Comparison of ENCODE assay signal across 8 mouse cellular contexts in the genomic region with DNA sequence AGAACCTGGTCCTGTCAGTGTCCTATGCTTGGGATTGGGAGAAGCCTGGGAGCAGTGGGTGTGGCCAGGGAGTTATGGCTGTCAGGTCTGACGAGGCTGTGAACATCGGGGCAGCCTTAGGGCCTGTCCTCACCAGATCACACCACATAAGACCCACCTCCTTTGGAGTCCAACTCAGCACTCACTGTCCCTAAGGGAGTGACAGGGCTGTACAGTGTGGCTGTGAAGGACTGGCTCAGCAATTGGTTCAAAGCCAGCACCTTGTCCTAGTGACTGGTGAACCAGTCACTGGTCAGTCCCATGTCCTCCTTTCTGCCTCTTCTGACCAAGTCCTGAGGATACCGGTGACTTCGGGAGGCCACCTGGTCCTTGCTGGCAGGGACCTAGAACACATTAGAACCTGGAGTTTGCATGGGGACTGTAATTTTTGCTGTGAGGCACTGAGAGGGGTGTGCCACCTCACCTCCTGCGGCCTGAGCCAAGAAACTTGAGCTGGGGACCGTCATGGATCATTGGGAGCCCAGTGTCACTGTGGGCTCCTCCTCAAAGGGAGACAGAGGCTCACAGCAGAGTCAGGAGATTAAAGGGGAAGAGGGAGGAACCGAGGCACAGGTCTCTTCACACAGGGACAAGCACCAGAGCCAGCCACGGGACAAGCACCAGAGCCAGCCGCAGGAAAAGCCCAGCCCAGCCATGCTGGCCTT. TPM values are rescaled to one million over a fixed set of nuclear protein-coding genes. Genes with fewer than 3 reads are reported as not detected.
DNase-seq lines count a peak whose midpoint lies in the region; ATAC-seq and TF ChIP-seq lines count a peak whose summit lies in the region.

No protein-coding gene starts in this region.

- ATAC-seq in stomach, postnatal 0 days (ENCODE audit: low FRiP score, low TSS enrichment) = no peak

- no peak for TF ChIP-seq EP300 in stomach, postnatal 0 days (optimal IDR thresholded peaks at IDR 0.05)

- WGBS in stomach, postnatal 0 days = 50% methylated on average over 9 of the region's 9 CpGs

- H3K9ac ChIP-seq in stomach, postnatal 0 days (ENCODE audit: low read length) = no peak overlapping the region

- H3K36me3 ChIP-seq in stomach, postnatal 0 days (ENCODE audit: control insufficient read depth, insufficient read depth, low read length) = no peaks in the 10 kb centered on the region

- no peak for TF ChIP-seq CTCF in stomach, postnatal 0 days (IDR thresholded peaks at IDR 0.05; ENCODE audit: low read depth)

- intact Hi-C loops in gastrocnemius, postnatal 14 days (cut with DNase I; ENCODE audit: low total_unique reads) = no loop called here

- H3K27ac ChIP-seq in stomach, postnatal 0 days (replicated peaks) = peak overlapping the region; percentile 100

- H3K4me3 ChIP-seq in stomach, postnatal 0 days (ENCODE audit: low read depth, low read length) = no peak overlapping the region

- H3K4me1 ChIP-seq in stomach, postnatal 0 days (replicated peaks; ENCODE audit: control insufficient read depth, insufficient read depth) = peaks cover 22% of the 10 kb centered on the region

- DNase-seq in gastrocnemius, postnatal 25 days = peak; percentile 62
- DNase-seq in gastrocnemius, postnatal 14 days = no peak
- DNase-seq in thymus, postnatal 14 days = peak; percentile 18
- DNase-seq in thymus, postnatal 10 days (ENCODE audit: low spot score in 2 of 2) = no peak
- DNase-seq in kidney, postnatal 10 days = peak; percentile 41
- DNase-seq in stomach, postnatal 0 days (ENCODE audit: low spot score) = no peak
- DNase-seq in right cerebral cortex, postnatal 36 days (ENCODE audit: low spot score in 2 of 2) = no peak
- no peak for DNase-seq in cerebellum, postnatal 36 days

- no peaks in the 10 kb centered on the region for H3K9me3 ChIP-seq in stomach, postnatal 0 days (ENCODE audit: control insufficient read depth, low read length)

- no peaks in the 10 kb centered on the region for H3K27me3 ChIP-seq in stomach, postnatal 0 days (ENCODE audit: control insufficient read depth, insufficient read depth, low read length)

- no peak overlapping the region for H3K4me2 ChIP-seq in stomach, postnatal 0 days (replicated peaks; ENCODE audit: low read depth)

RNA-seq across cellular contexts. Expression of a gene that starts 1.8 kb away (rescaled TPM):
- total RNA-seq in gastrocnemius, postnatal 25 days (2021) = 100 to 1,000 TPM; 243 to 270 TPM
- 100 to 1,000 TPM; 167 to 186 TPM for total RNA-seq in gastrocnemius, postnatal 14 days (2021)
- 55.2 and 61.7 TPM in 2 replicates for polyA plus RNA-seq in stomach, postnatal 0 days (2015; fragmentation: Nextera tagmentation; extraction: Ambion mirVana)

RNA-seq across cellular contexts. Expression of a gene that starts 22.1 kb away (rescaled TPM):
- 1 to 10 TPM; 5.7 to 6.8 TPM for total RNA-seq in gastrocnemius, postnatal 25 days (2021)
- 1 to 10 TPM; 5.5 to 7.4 TPM for total RNA-seq in gastrocnemius, postnatal 14 days (2021)
- polyA plus RNA-seq in stomach, postnatal 0 days (2015; fragmentation: Nextera tagmentation; extraction: Ambion mirVana) = 22.9 and 23.9 TPM in 2 replicates

RNA-seq across cellular contexts. Expression of a gene that starts 22.3 kb away (rescaled TPM):
- total RNA-seq in gastrocnemius, postnatal 25 days (2021) = 1 to 10 TPM; 2.4 to 3.8 TPM
- total RNA-seq in gastrocnemius, postnatal 14 days (2021) = 1 to 10 TPM; 3.2 to 3.5 TPM
- polyA plus RNA-seq in stomach, postnatal 0 days (2015; fragmentation: Nextera tagmentation; extraction: Ambion mirVana) = 14.8 and 18.0 TPM in 2 replicates

RNA-seq across cellular contexts. Expression of a gene that starts 22.8 kb away (rescaled TPM):
- total RNA-seq in gastrocnemius, postnatal 25 days (2021) = 10 to 100 TPM; 30.5 to 31.4 TPM
- 10 to 100 TPM; 30.1 to 34.4 TPM for total RNA-seq in gastrocnemius, postnatal 14 days (2021)
- polyA plus RNA-seq in stomach, postnatal 0 days (2015; fragmentation: Nextera tagmentation; extraction: Ambion mirVana) = 28.3 and 30.0 TPM in 2 replicates

RNA-seq across cellular contexts. Expression of a gene that starts 57.1 kb away (rescaled TPM):
- 10 to 100 TPM; 85.8 to 99.9 TPM for total RNA-seq in gastrocnemius, postnatal 25 days (2021)
- 100 to 1,000 TPM in 1 of 2 experiments, 10 to 100 TPM in 1; 94.3 to 105 TPM for total RNA-seq in gastrocnemius, postnatal 14 days (2021)
- polyA plus RNA-seq in stomach, postnatal 0 days (2015; fragmentation: Nextera tagmentation; extraction: Ambion mirVana) = 75.4 and 83.9 TPM in 2 replicates

Comparison
In these comparisons a context has a peak if more than half of its experiments do, and no peak if none do; other contexts are left out.
1. DNase-seq: peak in gastrocnemius, postnatal 25 days (single experiment), thymus, postnatal 14 days (single experiment) and kidney, postnatal 10 days (single experiment); none in gastrocnemius, postnatal 14 days (single experiment), thymus, postnatal 10 days (0 of 2), stomach, postnatal 0 days (single experiment), right cerebral cortex, postnatal 36 days (0 of 2) and cerebellum, postnatal 36 days (0 of 2).